Mouse (Mus musculus) bone marrow macrophage, adult 2 months (primary cell): ENCODE measurements at regions not wholly inside any gene's neighbourhood (a gene's known extent, or its start where the extent isn't known, plus 50 kb on each side); places are given as distances from the start of the nearest gene placed in this dataset.

ENCODE experiments used
- CTCF ChIP-seq: IDR thresholded peaks from 2 replicates; pipeline ENCODE4 v1.5.1; 2012; ENCODE audit warnings: low read depth, mild to moderate bottlenecking, low read length, moderate library complexity
- POLR2A ChIP-seq: IDR thresholded peaks from 2 replicates; pipeline ENCODE4 v1.6.1; 2012; ENCODE audit warnings: mild to moderate bottlenecking, low read depth, low read length, borderline replicate concordance

DNA sequence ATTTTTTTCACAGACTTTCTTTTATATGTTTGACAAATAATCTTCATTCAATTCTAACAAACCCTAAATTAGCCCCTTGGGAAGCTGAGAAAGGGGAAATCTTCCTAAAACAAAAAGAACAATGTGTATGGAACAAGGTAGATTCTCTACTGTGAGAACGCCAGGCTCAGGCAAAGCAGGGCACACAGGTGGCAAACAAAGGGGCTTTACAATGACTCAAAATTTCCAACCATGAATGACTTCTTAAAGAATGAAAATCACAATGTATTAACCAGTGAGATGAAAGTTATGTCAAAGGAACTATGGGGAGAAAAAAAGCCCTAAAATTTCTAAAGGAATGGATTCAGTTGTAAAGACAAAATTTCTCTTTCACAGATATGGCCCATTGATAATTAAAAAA lies 262.3 kb downstream of the Kcnj2 start:
- no peak for TF ChIP-seq CTCF
- TF ChIP-seq POLR2A, result no peak
